Mouse (Mus musculus) forebrain, embryonic 14.5 days (tissue): Measurements from ENCODE around the gene Fgfr2. TPM values are rescaled to one million over a fixed set of nuclear protein-coding genes. Genes with fewer than 3 reads are reported as not detected.

Source experiments
- ATAC-seq: fragments of 200-750 bp; cut with Nextera tagmentation; 2 replicates; pipeline ENCODE4 v1.8.0; 2017; ENCODE audit warnings: mild to moderate bottlenecking, moderate library complexity
- DNase-seq: peaks from one replicate; pipeline ENCODE4 v3.0.0-alpha.2; 2015; ENCODE audit warnings: low spot score
- H3K27ac ChIP-seq: fragments of 300-500 bp; sonication (generic); 2 replicates; pipeline ENCODE4 v1.5.1; 2014; ENCODE audit warnings: low read depth, mild to moderate bottlenecking, control low read depth, low read length, moderate library complexity
- H3K27me3 ChIP-seq: fragments of 300-500 bp; sonication (generic); replicated peaks from 2 replicates; pipeline ENCODE4 v1.6.1; 2014; ENCODE audit warnings: low read length, control low read depth, mixed read lengths; ENCODE audit not compliant: control insufficient read depth, insufficient read depth
- H3K36me3 ChIP-seq: fragments of 300-500 bp; sonication (generic); 2 replicates; pipeline ENCODE4 v1.6.1; 2014; ENCODE audit warnings: low read length, control low read depth; ENCODE audit not compliant: control insufficient read depth, insufficient read depth
- H3K4me1 ChIP-seq: fragments of 300-500 bp; sonication (generic); 2 replicates; pipeline ENCODE4 v1.6.1; 2014; ENCODE audit warnings: antibody characterized with exemption, low read length, control low read depth; ENCODE audit not compliant: control insufficient read depth, insufficient read depth
- H3K4me2 ChIP-seq: fragments of 300-500 bp; sonication (generic); 2 replicates; pipeline ENCODE4 v1.6.1; 2014; ENCODE audit warnings: mild to moderate bottlenecking, control low read depth, low read length
- H3K4me3 ChIP-seq: fragments of 300-500 bp; sonication (generic); 2 replicates; pipeline ENCODE4 v1.5.1; 2014; ENCODE audit warnings: low read depth, low read length, control low read depth
- H3K9ac ChIP-seq: fragments of 300-500 bp; sonication (generic); 2 replicates; pipeline ENCODE4 v1.6.1; 2014; ENCODE audit warnings: mild to moderate bottlenecking, low read length, control low read depth, moderate library complexity
- H3K9me3 ChIP-seq: fragments of 300-500 bp; sonication (generic); replicated peaks from 2 replicates; pipeline ENCODE4 v1.6.1; 2016; ENCODE audit warnings: low read length, control low read depth, mixed read lengths; ENCODE audit not compliant: control insufficient read depth
- WGBS: fragments of 180-500 bp; shearing (Covaris S2); extraction: QIAGEN DNeasy Blood & Tissue Kit; methylation state at CpG from one replicate; pipeline ENCODE4 v1.1.7; 2014; 5-methylcytosine and 5-hydroxymethylcytosine counted together
- polyA plus RNA-seq: library from polyadenylated mRNA; unstranded; fragments of >200 nt; fragmentation: Nextera tagmentation; extraction: Ambion mirVana; gene quantifications from 2 replicates; pipeline ENCODE4 v1.2.1, GENCODE M21; 2014

The Fgfr2 gene
- polyA plus RNA-seq, 1 experiment from 2014 or later = 35.9 TPM

DNA sequence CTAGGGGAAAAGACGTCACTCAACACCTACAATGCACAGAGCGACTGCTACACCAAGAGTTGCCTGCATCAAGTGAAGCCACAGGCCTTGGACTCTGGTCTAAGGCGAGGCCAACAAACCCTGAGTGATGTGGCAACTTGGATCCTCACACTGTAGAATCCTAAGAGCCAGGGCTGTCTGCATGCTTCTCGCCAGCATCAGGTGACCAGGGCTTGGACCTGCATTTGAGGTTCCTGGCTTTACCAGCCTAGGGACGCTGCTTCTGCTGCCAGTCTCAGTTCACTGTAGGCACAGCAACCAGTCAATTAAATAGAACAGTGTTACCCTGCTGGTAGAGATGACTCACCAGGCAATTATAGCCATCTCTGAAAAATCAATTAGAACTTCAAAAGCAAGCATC, 1011.4 kb downstream of the Fgfr2 start:
- 63% methylated on average over 5 of the region's 5 CpGs for WGBS
- no peak for DNase-seq
- Histone ChIP-seq H3K4me1 (no peaks in the 10 kb centered on the region; the same call in 1 of the 2 replicates), H3K36me3 (no peaks in the 10 kb centered on the region), H3K9ac (no peak overlapping the region), H3K27ac (no peak overlapping the region), H3K9me3 (no peaks in the 10 kb centered on the region), H3K4me2 (no peak overlapping the region), H3K4me3 (no peak overlapping the region), H3K27me3 (no peaks in the 10 kb centered on the region)
- no peak for ATAC-seq

DNA sequence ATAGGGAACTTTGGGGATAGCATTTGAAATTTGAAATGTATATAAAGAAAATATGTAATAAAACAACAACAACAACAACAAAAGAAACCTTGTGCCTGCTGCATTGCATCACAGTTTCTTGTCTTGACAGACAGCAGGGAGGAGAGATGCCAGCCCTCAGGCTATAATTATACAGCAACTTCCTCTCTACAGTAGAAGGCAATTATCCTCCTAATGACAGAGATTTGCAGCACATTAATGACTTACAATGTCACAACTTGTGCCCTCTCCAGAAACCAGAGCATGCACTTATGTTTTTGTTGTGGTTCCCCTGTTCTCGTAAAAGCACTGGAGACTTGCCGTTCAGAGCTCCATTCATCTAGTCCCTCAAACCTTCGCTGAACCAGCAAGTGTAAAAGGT, 1012.8 kb downstream of the Fgfr2 start:
- H3K9me3 ChIP-seq = no peaks in the 10 kb centered on the region
- no peak overlapping the region for H3K4me2 ChIP-seq
- H3K4me1 ChIP-seq = no peaks in the 10 kb centered on the region; the same call in 1 of the 2 replicates
- no peaks in the 10 kb centered on the region for H3K27me3 ChIP-seq
- 30% methylated on average over 3 of the region's 3 CpGs for WGBS
- ATAC-seq (no peak), DNase-seq (peak; percentile 71)
- H3K9ac ChIP-seq = no peak overlapping the region
- H3K27ac ChIP-seq = no peak overlapping the region
- no peak overlapping the region for H3K4me3 ChIP-seq
- H3K36me3 ChIP-seq = no peaks in the 10 kb centered on the region

DNA sequence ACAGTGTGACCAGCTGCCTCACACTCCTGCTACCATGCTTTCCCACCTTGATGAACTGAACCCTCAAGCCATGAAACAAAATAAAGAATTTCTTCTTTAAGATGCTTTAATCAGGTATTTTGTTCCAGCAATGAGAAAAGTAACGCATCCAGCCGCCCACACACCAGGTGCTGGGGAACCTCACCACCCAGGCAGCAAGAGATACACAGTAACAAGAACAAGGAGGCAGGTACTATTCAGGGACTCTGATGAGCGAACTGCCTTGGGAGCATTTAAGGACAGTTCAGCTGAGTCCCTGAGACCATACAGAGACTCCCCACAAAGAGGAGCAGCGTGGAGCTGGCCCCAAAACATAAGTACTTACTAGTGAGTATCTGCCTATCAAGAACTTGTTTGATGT, 1016.3 kb downstream of the Fgfr2 start:
- Histone ChIP-seq H3K9me3 (no peaks in the 10 kb centered on the region), H3K9ac (no peak overlapping the region), H3K4me3 (no peak overlapping the region), H3K27ac (no peak overlapping the region), H3K36me3 (no peaks in the 10 kb centered on the region), H3K4me1 (no peaks in the 10 kb centered on the region; the same call in 1 of the 2 replicates), H3K4me2 (no peak overlapping the region), H3K27me3 (no peaks in the 10 kb centered on the region)
- WGBS = 85% methylated on average over 4 of the region's 4 CpGs
- no peak for ATAC-seq
- DNase-seq = no peak

DNA sequence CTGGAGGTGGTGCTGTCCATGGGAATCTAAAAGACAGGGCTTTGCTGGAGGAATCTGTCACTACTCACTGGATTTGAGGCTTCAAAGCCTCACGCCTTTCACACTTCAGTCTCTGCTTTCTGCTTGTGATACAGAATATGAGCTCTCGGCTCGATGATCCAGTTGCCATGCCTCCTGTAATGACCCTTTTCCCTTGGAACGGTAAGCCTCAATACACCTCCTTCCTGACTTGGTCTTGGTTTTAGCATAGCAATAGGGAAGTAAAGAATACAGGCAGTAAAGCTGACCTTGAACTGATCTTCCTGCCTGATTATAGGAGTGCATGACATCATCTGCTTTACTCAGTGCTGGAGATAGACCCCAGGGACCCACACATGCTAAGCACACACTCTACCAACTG, 1017.8 kb downstream of the Fgfr2 start:
- WGBS = 85% methylated on average over 4 of the region's 4 CpGs
- H3K4me3 ChIP-seq = no peak overlapping the region
- DNase-seq (no peak), ATAC-seq (no peak)
- H3K9me3 ChIP-seq = no peaks in the 10 kb centered on the region
- no peak overlapping the region for H3K9ac ChIP-seq
- no peaks in the 10 kb centered on the region; the same call in 1 of the 2 replicates for H3K4me1 ChIP-seq
- H3K36me3 ChIP-seq = no peaks in the 10 kb centered on the region
- H3K4me2 ChIP-seq = no peak overlapping the region
- no peak overlapping the region for H3K27ac ChIP-seq
- no peaks in the 10 kb centered on the region for H3K27me3 ChIP-seq

DNA sequence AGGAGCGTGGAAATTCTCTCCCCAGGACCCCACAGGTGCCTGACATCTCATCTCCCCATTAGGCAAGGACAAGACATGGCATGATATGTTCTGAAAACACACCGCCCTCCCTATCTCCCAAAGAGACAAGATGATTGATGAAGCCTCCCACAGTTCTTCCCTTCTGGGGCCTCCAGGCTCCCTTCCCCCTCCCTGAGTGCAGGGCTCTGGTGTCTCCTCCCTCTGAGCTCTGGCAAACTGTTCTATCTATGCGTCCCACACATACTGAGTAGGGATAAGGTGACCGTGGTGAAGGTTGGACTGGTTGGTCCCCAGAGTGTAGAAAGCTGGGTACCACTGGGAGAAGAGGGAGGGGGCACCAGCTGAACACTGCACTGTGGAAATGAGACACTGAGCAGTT, 1024.7 kb downstream of the Fgfr2 start:
- no peak overlapping the region for H3K27ac ChIP-seq
- no peak overlapping the region for H3K4me2 ChIP-seq
- no peak overlapping the region for H3K4me3 ChIP-seq
- DNase-seq (no peak), ATAC-seq (no peak)
- H3K9me3 ChIP-seq = no peaks in the 10 kb centered on the region
- H3K4me1 ChIP-seq = no peaks in the 10 kb centered on the region
- 88% methylated on average over 4 of the region's 4 CpGs for WGBS
- no peaks in the 10 kb centered on the region for H3K36me3 ChIP-seq
- no peaks in the 10 kb centered on the region for H3K27me3 ChIP-seq
- no peak overlapping the region for H3K9ac ChIP-seq

DNA sequence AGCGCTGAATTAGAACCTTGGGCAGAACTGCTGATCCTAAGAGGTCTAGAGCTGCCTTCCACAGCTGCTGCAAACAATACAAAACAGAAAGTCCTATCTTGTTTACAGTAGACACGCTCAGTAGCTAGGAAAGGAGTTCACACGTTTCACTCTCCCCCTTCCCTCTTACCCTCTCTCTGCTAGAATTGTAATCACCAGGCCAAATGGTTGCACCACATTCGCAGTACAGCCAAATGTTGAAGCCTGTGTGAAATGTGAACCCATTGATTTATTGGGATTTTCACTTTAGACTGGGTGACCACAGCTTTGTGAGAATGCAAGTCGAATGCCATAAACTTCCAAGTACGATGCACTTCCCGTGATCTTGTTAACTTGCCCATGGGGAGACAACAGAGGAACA, 1028.5 kb downstream of the Fgfr2 start:
- ATAC-seq (no peak), DNase-seq (no peak)
- Histone ChIP-seq H3K4me3 (no peak overlapping the region), H3K9me3 (no peaks in the 10 kb centered on the region), H3K36me3 (no peaks in the 10 kb centered on the region), H3K9ac (no peak overlapping the region), H3K27ac (no peak overlapping the region), H3K27me3 (no peaks in the 10 kb centered on the region), H3K4me2 (no peak overlapping the region), H3K4me1 (no peaks in the 10 kb centered on the region)
- 83% methylated on average over 7 of the region's 7 CpGs for WGBS

DNA sequence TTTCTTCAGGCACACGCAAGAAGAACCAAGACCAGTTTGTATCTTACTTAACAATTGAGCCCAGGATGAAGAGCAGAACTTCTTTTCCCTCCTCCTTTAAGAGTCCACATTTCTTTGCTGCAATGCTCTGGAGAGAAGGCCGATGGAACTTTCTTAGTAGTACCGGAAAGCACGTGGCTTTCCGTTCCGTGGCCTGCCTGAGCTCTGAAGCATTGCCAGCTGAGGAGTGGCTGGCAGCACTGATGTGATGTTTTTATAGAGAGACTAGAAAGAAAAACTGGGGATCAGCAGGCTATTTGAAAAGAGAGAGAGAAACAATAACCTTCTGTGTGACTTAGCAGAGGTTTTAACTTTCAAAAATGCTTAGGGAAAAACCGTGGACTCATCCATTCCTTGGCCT, 1031.6 kb downstream of the Fgfr2 start:
- Histone ChIP-seq H3K9me3 (no peaks in the 10 kb centered on the region), H3K27me3 (no peaks in the 10 kb centered on the region), H3K4me1 (no peaks in the 10 kb centered on the region), H3K27ac (no peak overlapping the region), H3K4me3 (no peak overlapping the region), H3K9ac (no peak overlapping the region), H3K36me3 (no peaks in the 10 kb centered on the region), H3K4me2 (no peak overlapping the region)
- ATAC-seq = no peak
- WGBS = 86% methylated on average over 7 of the region's 7 CpGs
- no peak for DNase-seq

DNA sequence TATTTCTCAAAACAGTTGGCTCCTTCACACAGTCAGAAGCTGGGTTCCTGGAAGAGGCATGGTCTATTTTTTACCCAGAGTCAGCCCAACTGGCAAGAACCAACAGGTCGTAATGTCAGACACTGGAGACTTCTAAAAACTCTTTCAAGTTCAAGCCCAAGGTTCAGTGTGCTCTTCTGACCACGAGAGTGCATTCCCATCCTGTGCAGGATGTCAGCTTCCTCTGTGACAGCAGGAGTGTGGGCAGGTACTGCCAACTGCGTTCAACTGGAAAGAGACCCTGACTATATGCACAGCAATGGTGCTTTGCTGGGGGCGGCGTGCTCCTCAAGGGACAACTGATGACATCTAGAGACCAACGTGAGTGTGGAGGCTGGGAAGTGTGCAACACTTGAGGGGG, 1034.5 kb downstream of the Fgfr2 start:
- Histone ChIP-seq H3K4me3 (no peak overlapping the region), H3K4me2 (no peak overlapping the region), H3K9me3 (no peaks in the 10 kb centered on the region), H3K9ac (no peak overlapping the region), H3K4me1 (no peaks in the 10 kb centered on the region), H3K27ac (no peak overlapping the region), H3K27me3 (no peaks in the 10 kb centered on the region), H3K36me3 (no peaks in the 10 kb centered on the region)
- 77% methylated on average over 6 of the region's 6 CpGs for WGBS
- DNase-seq (no peak), ATAC-seq (no peak)

DNA sequence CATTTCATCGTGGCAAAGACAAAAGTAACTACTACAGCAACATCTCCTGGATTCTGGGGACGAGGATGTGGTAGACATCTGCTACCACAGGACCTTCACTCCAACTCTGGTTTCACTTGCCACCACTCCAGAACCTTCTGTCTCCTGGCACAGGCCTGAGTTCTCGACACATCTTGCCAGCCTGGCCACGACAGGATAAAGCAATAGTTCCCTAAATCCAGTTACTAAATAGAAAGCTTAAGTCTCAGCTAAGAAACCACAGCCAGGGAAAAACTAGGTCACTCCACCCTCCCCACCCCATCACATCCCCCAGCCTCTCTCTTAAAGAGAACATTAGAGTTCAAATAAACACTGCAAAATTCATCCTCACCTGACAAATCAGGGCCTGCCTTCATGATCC, 1035.0 kb downstream of the Fgfr2 start:
- Histone ChIP-seq H3K9me3 (no peaks in the 10 kb centered on the region), H3K4me3 (no peak overlapping the region), H3K4me2 (no peak overlapping the region), H3K9ac (no peak overlapping the region), H3K4me1 (no peaks in the 10 kb centered on the region), H3K27ac (no peak overlapping the region), H3K36me3 (no peaks in the 10 kb centered on the region), H3K27me3 (no peaks in the 10 kb centered on the region)
- DNase-seq (no peak), ATAC-seq (no peak)
- WGBS = 72% methylated on average over 4 of the region's 4 CpGs
